Mouse (Mus musculus): ENCODE measurements at regions not wholly inside any gene's neighbourhood (a gene's known extent, or its start where the extent isn't known, plus 50 kb on each side); places are given as distances from the start of the nearest gene placed in this dataset.

GRCm38 (mm10) chr1:133549816-133550215, 60.3 kb downstream of the Snrpe start:
- WGBS, result 89% methylated on average over 10 of the region's 10 CpGs
- TF ChIP-seq CTCF (IDR thresholded peaks at IDR 0.05; ENCODE audit: borderline replicate concordance, insufficient read depth, low read depth, low read length) (no peak), POLR2A (IDR thresholded peaks at IDR 0.05; ENCODE audit: borderline replicate concordance, insufficient read depth, low read length) (no peak)
- Histone ChIP-seq H3K4me1 (ENCODE audit: control insufficient read depth, insufficient read depth, low read length) (no peaks in the 10 kb centered on the region), H3K27me3 (ENCODE audit: control insufficient read depth, insufficient read depth, low read length) (no peaks in the 10 kb centered on the region), H3K27ac (ENCODE audit: insufficient read depth, low read length) (no peak overlapping the region), H3K4me3 (replicated peaks; ENCODE audit: insufficient read depth, low read depth, low read length) (no peak overlapping the region)
- DNase-seq, result no peak

GRCm38 (mm10) chr1:133548971-133549370, 61.1 kb downstream of the Snrpe start:
- no peaks in the 10 kb centered on the region for H3K4me1 ChIP-seq (ENCODE audit: control insufficient read depth, insufficient read depth, low read length)
- H3K27me3 ChIP-seq (ENCODE audit: control insufficient read depth, insufficient read depth, low read length), result no peaks in the 10 kb centered on the region
- whole genome bisulfite sequencing, result 34% methylated on average over 2 of the region's 2 CpGs
- H3K4me3 ChIP-seq (replicated peaks; ENCODE audit: insufficient read depth, low read depth, low read length), result no peak overlapping the region
- no peak overlapping the region for H3K27ac ChIP-seq (ENCODE audit: insufficient read depth, low read length)
- TF ChIP-seq POLR2A (IDR thresholded peaks at IDR 0.05; ENCODE audit: borderline replicate concordance, insufficient read depth, low read length) (no peak), CTCF (IDR thresholded peaks at IDR 0.05; ENCODE audit: borderline replicate concordance, insufficient read depth, low read depth, low read length) (no peak)
- no peak for DNase-seq

- Histone ChIP-seq H3K4me1 (ENCODE audit: control insufficient read depth, insufficient read depth, low read length) (no peaks in the 10 kb centered on the region), H3K27me3 (ENCODE audit: control insufficient read depth, insufficient read depth, low read length) (no peaks in the 10 kb centered on the region), H3K27ac (ENCODE audit: insufficient read depth, low read length) (no peak overlapping the region), H3K4me3 (replicated peaks; ENCODE audit: insufficient read depth, low read depth, low read length) (no peak overlapping the region)
- no peak for DNase-seq
- no peak for TF ChIP-seq CTCF (IDR thresholded peaks at IDR 0.05; ENCODE audit: borderline replicate concordance, insufficient read depth, low read depth, low read length)
- TF ChIP-seq POLR2A (IDR thresholded peaks at IDR 0.05; ENCODE audit: borderline replicate concordance, insufficient read depth, low read length), result no peak
- WGBS, result 71% methylated on average over 3 of the region's 3 CpGs
These were observed 62.5 kb downstream of the Snrpe start for GRCm38 (mm10) chr1:133547541-133547940.

GRCm38 (mm10) chr1:133544996-133545395, 65.1 kb downstream of the Snrpe start:
- Histone ChIP-seq H3K27ac (ENCODE audit: insufficient read depth, low read length) (no peak overlapping the region), H3K27me3 (ENCODE audit: control insufficient read depth, insufficient read depth, low read length) (no peaks in the 10 kb centered on the region), H3K4me1 (ENCODE audit: control insufficient read depth, insufficient read depth, low read length) (no peaks in the 10 kb centered on the region), H3K4me3 (replicated peaks; ENCODE audit: insufficient read depth, low read depth, low read length) (no peak overlapping the region)
- no peak for DNase-seq
- WGBS, result 85% methylated on average over 9 of the region's 9 CpGs
- TF ChIP-seq CTCF (IDR thresholded peaks at IDR 0.05; ENCODE audit: borderline replicate concordance, insufficient read depth, low read depth, low read length) (no peak), POLR2A (IDR thresholded peaks at IDR 0.05; ENCODE audit: borderline replicate concordance, insufficient read depth, low read length) (no peak)

DNA sequence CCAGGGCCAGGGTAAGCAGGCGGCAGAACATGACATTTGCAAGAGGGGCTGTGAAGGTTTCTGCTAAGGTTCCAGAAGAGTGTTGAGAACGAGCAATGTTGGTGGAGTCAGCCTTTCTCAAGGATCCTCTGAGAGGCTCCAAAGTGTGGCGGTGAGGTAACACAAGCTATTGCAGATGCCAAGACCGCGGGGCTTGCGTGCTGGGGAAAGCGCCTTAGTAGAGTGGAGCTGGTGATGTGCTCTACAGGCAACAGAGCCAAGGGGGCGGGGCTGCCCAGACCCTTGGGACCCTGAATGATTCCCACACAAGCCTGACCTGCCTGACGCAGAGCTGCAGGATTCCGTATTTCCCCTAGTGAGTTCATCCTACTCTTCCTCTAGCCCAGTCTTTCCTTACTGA, 66.3 kb downstream of the Snrpe start:
- Histone ChIP-seq H3K27ac (ENCODE audit: insufficient read depth, low read length) (no peak overlapping the region), H3K4me1 (ENCODE audit: control insufficient read depth, insufficient read depth, low read length) (no peaks in the 10 kb centered on the region), H3K4me3 (replicated peaks; ENCODE audit: insufficient read depth, low read depth, low read length) (no peak overlapping the region), H3K27me3 (ENCODE audit: control insufficient read depth, insufficient read depth, low read length) (no peaks in the 10 kb centered on the region)
- DNase-seq, result no peak
- TF ChIP-seq POLR2A (IDR thresholded peaks at IDR 0.05; ENCODE audit: borderline replicate concordance, insufficient read depth, low read length) (no peak), CTCF (IDR thresholded peaks at IDR 0.05; ENCODE audit: borderline replicate concordance, insufficient read depth, low read depth, low read length) (no peak)
- 74% methylated on average over 10 of the region's 10 CpGs for WGBS

- H3K4me1 ChIP-seq (ENCODE audit: control insufficient read depth, insufficient read depth, low read length), result no peaks in the 10 kb centered on the region
- TF ChIP-seq POLR2A (IDR thresholded peaks at IDR 0.05; ENCODE audit: borderline replicate concordance, insufficient read depth, low read length), result no peak
- no peak for TF ChIP-seq CTCF (IDR thresholded peaks at IDR 0.05; ENCODE audit: borderline replicate concordance, insufficient read depth, low read depth, low read length)
- no peak overlapping the region for H3K4me3 ChIP-seq (replicated peaks; ENCODE audit: insufficient read depth, low read depth, low read length)
- WGBS, result 76% methylated on average over 15 of the region's 15 CpGs
- H3K27ac ChIP-seq (ENCODE audit: insufficient read depth, low read length), result no peak overlapping the region
- no peaks in the 10 kb centered on the region for H3K27me3 ChIP-seq (ENCODE audit: control insufficient read depth, insufficient read depth, low read length)
- no peak for DNase-seq
These were observed 67.9 kb downstream of the Snrpe start for GRCm38 (mm10) chr1:133541996-133542775.

GRCm38 (mm10) chr1:133530698-133531097, 79.4 kb downstream of the Snrpe start:
- DNase-seq, result no peak
- TF ChIP-seq POLR2A (IDR thresholded peaks at IDR 0.05; ENCODE audit: borderline replicate concordance, insufficient read depth, low read length), result no peak
- no peak for TF ChIP-seq CTCF (IDR thresholded peaks at IDR 0.05; ENCODE audit: borderline replicate concordance, insufficient read depth, low read depth, low read length)
- Histone ChIP-seq H3K4me3 (replicated peaks; ENCODE audit: insufficient read depth, low read depth, low read length) (no peak overlapping the region), H3K27ac (ENCODE audit: insufficient read depth, low read length) (no peak overlapping the region), H3K27me3 (ENCODE audit: control insufficient read depth, insufficient read depth, low read length) (no peaks in the 10 kb centered on the region), H3K4me1 (ENCODE audit: control insufficient read depth, insufficient read depth, low read length) (no peaks in the 10 kb centered on the region)

- Histone ChIP-seq H3K27ac (ENCODE audit: insufficient read depth, low read length) (no peak overlapping the region), H3K4me1 (ENCODE audit: control insufficient read depth, insufficient read depth, low read length) (no peaks in the 10 kb centered on the region), H3K4me3 (replicated peaks; ENCODE audit: insufficient read depth, low read depth, low read length) (no peak overlapping the region), H3K27me3 (ENCODE audit: control insufficient read depth, insufficient read depth, low read length) (no peaks in the 10 kb centered on the region)
- WGBS, result 88% methylated on average over 10 of the region's 10 CpGs
- TF ChIP-seq POLR2A (IDR thresholded peaks at IDR 0.05; ENCODE audit: borderline replicate concordance, insufficient read depth, low read length) (no peak), CTCF (IDR thresholded peaks at IDR 0.05; ENCODE audit: borderline replicate concordance, insufficient read depth, low read depth, low read length) (no peak)
- no peak for DNase-seq
These were observed 80.3 kb downstream of the Snrpe start for GRCm38 (mm10) chr1:133529817-133530216.
